Mouse (Mus musculus): Measurements from ENCODE around the gene Mocs1.

Mocs1 gene

GRCm38 (mm10) chr17:49477370-49477769, 49.2 kb downstream of the Mocs1 start:
- in situ Hi-C loops (cut with MboI, MseI) = no loop called here

DNA sequence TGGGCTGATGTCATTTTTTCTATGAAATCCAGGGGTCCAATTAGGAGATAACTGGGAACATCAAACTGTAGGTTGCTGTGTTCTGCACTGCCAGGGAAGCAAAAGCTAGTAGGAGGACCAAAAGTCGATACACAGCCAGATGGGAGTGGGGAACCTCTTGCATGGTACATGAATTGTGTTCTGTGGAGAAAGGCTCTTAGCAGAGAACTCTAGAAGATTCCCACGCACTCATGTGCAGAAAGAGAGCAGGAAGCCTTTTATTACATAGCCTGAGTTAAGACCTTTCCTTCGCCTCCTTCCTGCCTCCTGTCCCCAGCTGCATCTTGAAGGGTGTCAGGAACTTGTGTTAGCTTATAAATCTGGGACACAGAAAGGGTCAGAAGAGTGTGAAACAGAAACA, 53.7 kb downstream of the Mocs1 start:
- in situ Hi-C loops (cut with MboI, MseI) = no loop called here

DNA sequence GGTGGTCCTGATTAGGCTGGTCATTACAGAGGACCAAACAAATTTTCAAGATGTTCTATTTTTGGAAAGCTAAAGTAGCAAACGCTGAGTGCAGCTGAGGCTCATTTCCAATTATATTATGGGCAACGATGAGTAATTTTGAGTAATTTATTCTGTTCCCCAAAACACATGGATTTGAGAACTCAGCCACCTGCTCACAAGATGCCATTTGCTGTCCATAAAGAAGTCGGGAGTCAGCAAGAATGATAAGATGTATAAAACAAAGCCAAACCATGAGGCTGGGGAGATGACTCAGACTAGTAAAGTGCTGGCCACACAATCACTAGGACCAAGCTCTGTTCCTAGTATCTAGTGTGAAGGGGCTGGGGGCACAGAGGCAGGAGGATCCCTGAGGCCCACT, 56.3 kb downstream of the Mocs1 start:
- in situ Hi-C loops (cut with MboI, MseI) = no loop called here

- in situ Hi-C loops (cut with MboI, MseI) = no loop called here
Measured at GRCm38 (mm10) chr17:49489098-49489497, 60.9 kb downstream of the Mocs1 start.

- in situ Hi-C loops (cut with MboI, MseI) = no loop called here
Measured at GRCm38 (mm10) chr17:49493276-49493675, 65.1 kb downstream of the Mocs1 start.

DNA sequence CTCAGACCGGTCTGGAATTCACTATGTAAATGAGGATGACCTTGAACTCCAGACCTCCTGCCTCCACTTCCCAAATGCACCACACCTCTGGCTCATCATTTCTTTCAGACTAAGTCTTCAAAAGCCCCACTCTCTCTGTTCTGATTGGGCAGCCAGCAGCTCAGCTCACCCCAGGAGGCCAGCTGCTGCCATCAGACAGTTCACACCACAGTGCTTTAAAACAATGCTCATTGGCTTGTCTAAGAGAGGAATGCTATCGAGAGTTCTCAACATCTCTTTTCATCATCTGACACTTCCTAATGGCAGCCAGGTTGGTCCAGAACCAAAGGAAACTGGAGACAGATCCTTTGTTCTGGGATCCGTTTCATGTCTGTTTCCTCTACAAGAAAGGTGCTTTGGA, 70.0 kb downstream of the Mocs1 start:
- in situ Hi-C loops (cut with MboI, MseI) = no loop called here

GRCm38 (mm10) chr17:49499635-49500034, 71.5 kb downstream of the Mocs1 start:
- in situ Hi-C loops (cut with MboI, MseI) = no loop called here

GRCm38 (mm10) chr17:49500234-49500633, 72.1 kb downstream of the Mocs1 start:
- in situ Hi-C loops (cut with MboI, MseI) = no loop called here

DNA sequence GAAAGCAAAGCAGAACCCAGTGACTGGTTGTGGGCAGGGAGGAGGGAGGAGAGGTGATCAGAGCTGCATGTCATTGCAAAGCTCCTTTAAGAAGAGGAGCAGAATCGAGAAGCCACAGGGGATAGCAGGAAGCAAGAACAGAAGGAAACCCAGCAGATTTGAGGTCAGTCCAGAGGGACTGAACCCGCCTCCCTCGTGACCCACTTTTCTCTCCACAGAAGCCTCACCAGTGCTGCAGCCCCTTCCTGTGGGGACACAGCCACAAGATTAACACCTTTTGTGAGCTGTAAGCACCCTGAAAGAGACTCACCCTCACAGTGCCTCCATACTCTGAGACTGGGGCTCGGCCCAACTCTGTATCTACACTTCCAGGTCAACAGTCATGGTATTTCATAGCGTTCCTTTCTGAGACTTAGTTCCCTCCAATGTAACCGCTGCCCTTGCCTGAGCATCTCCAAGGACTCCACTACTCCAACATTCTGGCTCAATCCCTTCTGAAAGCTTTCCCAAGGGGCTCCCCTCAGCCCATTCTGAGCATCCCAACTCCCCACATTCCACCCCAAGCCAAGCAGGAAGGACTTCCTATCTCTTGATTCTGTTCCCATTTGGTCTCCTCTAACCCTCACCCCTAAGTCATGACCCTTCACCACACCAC, 75.2 kb downstream of the Mocs1 start:
- in situ Hi-C loops (cut with MboI, MseI) = no loop called here

All from T-helper 1 cell (primary cell).